Mouse (Mus musculus) hindbrain, embryonic 16.5 days (tissue): ENCODE measurements around the gene Eps8. TPM values are rescaled to one million over a fixed set of nuclear protein-coding genes. Genes with fewer than 3 reads are reported as not detected.
"Not testable (repeated sequence)": the region's sequence is repeated elsewhere in the genome, so short reads cannot be mapped to it uniquely, and the experiment has no call there.

ENCODE experiments used
- ATAC-seq: fragments of 200-750 bp; cut with Nextera tagmentation; 2 replicates; pipeline ENCODE4 v1.8.0; 2017; ENCODE audit warnings: moderate TSS enrichment, moderate library complexity
- H3K27ac ChIP-seq: fragments of 300-500 bp; sonication (generic); 2 replicates; pipeline ENCODE4 v1.5.1; 2014; ENCODE audit warnings: low read depth, mild to moderate bottlenecking, control low read depth, low read length, moderate library complexity
- H3K27me3 ChIP-seq: fragments of 300-500 bp; sonication (generic); replicated peaks from 2 replicates; pipeline ENCODE4 v1.6.1; 2014; ENCODE audit warnings: low read length; ENCODE audit not compliant: control insufficient read depth, insufficient read depth
- H3K36me3 ChIP-seq: fragments of 300-500 bp; sonication (generic); 2 replicates; pipeline ENCODE4 v1.6.1; 2014; ENCODE audit warnings: mild to moderate bottlenecking, low read length, moderate library complexity, mixed read lengths; ENCODE audit not compliant: control insufficient read depth, insufficient read depth
- H3K4me1 ChIP-seq: fragments of 300-500 bp; sonication (generic); 2 replicates; pipeline ENCODE4 v1.6.1; 2014; ENCODE audit warnings: low read depth, low read length; ENCODE audit not compliant: control insufficient read depth, insufficient read depth
- H3K4me2 ChIP-seq: fragments of 300-500 bp; sonication (generic); 2 replicates; pipeline ENCODE4 v1.6.1; 2014; ENCODE audit warnings: mild to moderate bottlenecking, low read length, control low read depth, moderate library complexity
- H3K4me3 ChIP-seq: fragments of 300-500 bp; sonication (generic); 2 replicates; pipeline ENCODE4 v1.5.1; 2014; ENCODE audit warnings: mild to moderate bottlenecking, low read length, control low read depth, moderate library complexity
- H3K9ac ChIP-seq: fragments of 300-500 bp; sonication (generic); 2 replicates; pipeline ENCODE4 v1.6.1; 2014; ENCODE audit warnings: low read depth, mild to moderate bottlenecking, control low read depth, low read length, moderate library complexity
- H3K9me3 ChIP-seq: fragments of 300-500 bp; sonication (generic); 2 replicates; pipeline ENCODE4 v1.6.1; 2014; ENCODE audit warnings: mild to moderate bottlenecking, low read length, moderate library complexity; ENCODE audit not compliant: control insufficient read depth
- WGBS: fragments of 180-500 bp; shearing (Covaris S2); extraction: QIAGEN DNeasy Blood & Tissue Kit; methylation state at CpG from one replicate; pipeline ENCODE4 v1.1.7; 2014; 5-methylcytosine and 5-hydroxymethylcytosine counted together
- polyA plus RNA-seq: library from polyadenylated mRNA; unstranded; fragments of >200 nt; fragmentation: Nextera tagmentation; extraction: Ambion mirVana; gene quantifications from 2 replicates; pipeline ENCODE4 v1.2.1, GENCODE M21; 2015

Eps8 gene
- polyA plus RNA-seq, 1 experiment from 2014 or later = 33.7 TPM

DNA sequence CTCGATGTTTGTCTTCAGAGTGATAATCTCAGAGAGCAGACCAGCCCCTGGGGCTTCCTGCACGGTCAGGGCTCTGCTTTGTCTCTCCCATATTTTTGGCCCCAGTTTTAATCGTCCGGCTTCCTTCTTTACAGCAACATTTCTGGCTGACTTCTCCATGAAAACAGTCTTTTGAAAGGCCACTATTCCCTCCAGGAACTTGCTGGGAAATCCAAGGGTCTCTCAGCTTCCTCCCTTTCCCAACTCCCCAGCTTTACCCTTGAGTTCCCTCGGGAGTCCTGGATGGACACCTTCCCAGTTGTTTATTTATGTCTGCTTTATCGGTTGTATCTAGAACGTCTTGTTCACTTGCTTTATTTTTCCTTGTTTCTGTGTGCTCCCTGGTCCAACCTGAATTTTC lies 197.5 kb downstream of the Eps8 start:
- no peaks in the 10 kb centered on the region for H3K4me1 ChIP-seq
- H3K27me3 ChIP-seq = no peaks in the 10 kb centered on the region
- H3K9me3 ChIP-seq = no peaks in the 10 kb centered on the region
- H3K9ac ChIP-seq = no peak overlapping the region
- no peak for ATAC-seq
- H3K4me2 ChIP-seq = no peak overlapping the region
- no peak overlapping the region for H3K4me3 ChIP-seq
- no peaks in the 10 kb centered on the region for H3K36me3 ChIP-seq
- 63% methylated on average over 7 of the region's 7 CpGs for WGBS
- H3K27ac ChIP-seq = no peak overlapping the region

GRCm38 (mm10) chr6:137456064-137456463 lies 198.6 kb downstream of the Eps8 start:
- H3K9ac ChIP-seq = no peak overlapping the region
- no peaks in the 10 kb centered on the region for H3K27me3 ChIP-seq
- no peak for ATAC-seq
- no peaks in the 10 kb centered on the region for H3K36me3 ChIP-seq
- no peaks in the 10 kb centered on the region for H3K4me1 ChIP-seq
- no peaks in the 10 kb centered on the region for H3K9me3 ChIP-seq
- H3K4me3 ChIP-seq = no peak overlapping the region
- 78% methylated on average over 7 of the region's 7 CpGs for WGBS
- no peak overlapping the region for H3K27ac ChIP-seq
- no peak overlapping the region for H3K4me2 ChIP-seq

GRCm38 (mm10) chr6:137455537-137456041 lies 199.1 kb downstream of the Eps8 start:
- no peak overlapping the region for H3K9ac ChIP-seq
- H3K4me3 ChIP-seq = no peak overlapping the region
- H3K27ac ChIP-seq = no peak overlapping the region
- no peaks in the 10 kb centered on the region for H3K9me3 ChIP-seq
- H3K36me3 ChIP-seq = no peaks in the 10 kb centered on the region
- H3K4me1 ChIP-seq = no peaks in the 10 kb centered on the region
- no peaks in the 10 kb centered on the region for H3K27me3 ChIP-seq
- no peak overlapping the region for H3K4me2 ChIP-seq
- peak; percentile 89 for ATAC-seq
- 11% methylated on average over 10 of the region's 10 CpGs for WGBS

GRCm38 (mm10) chr6:137446116-137446515 lies 208.6 kb downstream of the Eps8 start:
- not testable (repeated sequence) for ATAC-seq, H3K9me3 ChIP-seq, H3K36me3 ChIP-seq, H3K4me2 ChIP-seq, H3K4me1 ChIP-seq, H3K27ac ChIP-seq, H3K4me3 ChIP-seq, H3K9ac ChIP-seq, H3K27me3 ChIP-seq
- 86% methylated on average over 6 of the region's 7 CpGs for WGBS

DNA sequence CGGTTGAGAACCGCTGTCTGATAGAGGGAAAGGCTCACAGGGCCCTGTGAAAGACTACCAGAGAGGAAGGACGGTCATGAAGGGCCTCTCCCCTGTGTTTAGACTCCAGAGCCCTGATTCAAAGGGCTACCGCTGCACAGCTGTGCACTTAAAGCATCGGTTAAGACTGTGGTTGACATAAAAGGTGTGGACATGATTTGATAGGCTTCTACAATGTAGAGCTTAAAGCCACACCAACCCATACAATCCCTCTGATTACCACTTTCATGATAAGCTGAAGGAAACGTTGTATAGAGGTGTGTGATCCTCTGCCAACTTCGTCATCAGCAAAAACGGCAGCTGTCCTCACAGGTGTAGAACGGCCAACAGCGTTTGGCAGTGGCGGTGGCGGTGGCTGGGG lies 211.6 kb downstream of the Eps8 start:
- H3K27me3 ChIP-seq = no peaks in the 10 kb centered on the region
- no peak for ATAC-seq
- H3K9ac ChIP-seq = no peak overlapping the region
- H3K4me2 ChIP-seq = no peak overlapping the region
- no peak overlapping the region for H3K4me3 ChIP-seq
- no peaks in the 10 kb centered on the region for H3K9me3 ChIP-seq
- H3K4me1 ChIP-seq = peaks cover 2% of the 10 kb centered on the region
- no peak overlapping the region for H3K27ac ChIP-seq
- no peaks in the 10 kb centered on the region for H3K36me3 ChIP-seq
- 94% methylated on average over 12 of the region's 12 CpGs for WGBS

- H3K27me3 ChIP-seq = no peaks in the 10 kb centered on the region
- peaks cover 8% of the 10 kb centered on the region for H3K4me1 ChIP-seq
- H3K9ac ChIP-seq = no peak overlapping the region
- no peaks in the 10 kb centered on the region for H3K9me3 ChIP-seq
- H3K36me3 ChIP-seq = no peaks in the 10 kb centered on the region
- no peak overlapping the region for H3K27ac ChIP-seq
- no peak overlapping the region for H3K4me2 ChIP-seq
- WGBS = 85% methylated on average over 19 of the region's 19 CpGs
- no peak for ATAC-seq
- no peak overlapping the region for H3K4me3 ChIP-seq
Observed at GRCm38 (mm10) chr6:137440559-137441486, 213.9 kb downstream of the Eps8 start.

GRCm38 (mm10) chr6:137437902-137438580 lies 216.6 kb downstream of the Eps8 start:
- H3K4me1 ChIP-seq = peaks cover 8% of the 10 kb centered on the region
- 17% methylated on average over 16 of the region's 16 CpGs for WGBS
- peak; percentile 91 for ATAC-seq
- H3K27ac ChIP-seq = no peak overlapping the region
- no peaks in the 10 kb centered on the region for H3K27me3 ChIP-seq
- H3K4me3 ChIP-seq = no peak overlapping the region
- H3K36me3 ChIP-seq = no peaks in the 10 kb centered on the region
- no peaks in the 10 kb centered on the region for H3K9me3 ChIP-seq
- H3K4me2 ChIP-seq = 0 out of 2 replicates have a peak overlapping the region, but pooled peaks have one; percentile 5
- H3K9ac ChIP-seq = no peak overlapping the region

DNA sequence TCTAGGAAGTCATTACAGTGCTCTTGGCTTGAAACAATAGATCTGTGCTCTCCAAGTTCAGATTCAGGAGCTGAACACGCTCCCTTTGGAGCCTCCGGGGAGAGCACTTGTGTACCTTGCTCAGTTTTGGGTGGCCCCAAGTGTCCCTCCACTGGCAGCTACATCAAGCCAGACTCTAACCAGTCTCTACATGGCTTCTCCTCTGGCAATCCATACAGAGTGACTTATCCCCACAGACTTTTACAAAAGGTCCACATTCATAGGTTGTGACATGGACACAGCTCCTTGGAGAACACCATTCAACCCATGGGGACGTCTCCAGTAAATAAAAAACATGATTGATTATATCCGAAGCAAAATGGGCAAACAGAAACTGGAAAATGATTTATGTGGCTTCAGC lies 217.2 kb downstream of the Eps8 start:
- Histone ChIP-seq H3K4me3 (no peak overlapping the region), H3K9me3 (no peaks in the 10 kb centered on the region), H3K27me3 (no peaks in the 10 kb centered on the region), H3K27ac (no peak overlapping the region), H3K4me1 (peaks cover 8% of the 10 kb centered on the region), H3K9ac (no peak overlapping the region), H3K4me2 (0 out of 2 replicates have a peak overlapping the region, but pooled peaks have one; percentile 5), H3K36me3 (no peaks in the 10 kb centered on the region)
- WGBS = 44% methylated on average over 4 of the region's 4 CpGs
- ATAC-seq = peak; percentile 27; the same call in 1 of the 2 replicates

DNA sequence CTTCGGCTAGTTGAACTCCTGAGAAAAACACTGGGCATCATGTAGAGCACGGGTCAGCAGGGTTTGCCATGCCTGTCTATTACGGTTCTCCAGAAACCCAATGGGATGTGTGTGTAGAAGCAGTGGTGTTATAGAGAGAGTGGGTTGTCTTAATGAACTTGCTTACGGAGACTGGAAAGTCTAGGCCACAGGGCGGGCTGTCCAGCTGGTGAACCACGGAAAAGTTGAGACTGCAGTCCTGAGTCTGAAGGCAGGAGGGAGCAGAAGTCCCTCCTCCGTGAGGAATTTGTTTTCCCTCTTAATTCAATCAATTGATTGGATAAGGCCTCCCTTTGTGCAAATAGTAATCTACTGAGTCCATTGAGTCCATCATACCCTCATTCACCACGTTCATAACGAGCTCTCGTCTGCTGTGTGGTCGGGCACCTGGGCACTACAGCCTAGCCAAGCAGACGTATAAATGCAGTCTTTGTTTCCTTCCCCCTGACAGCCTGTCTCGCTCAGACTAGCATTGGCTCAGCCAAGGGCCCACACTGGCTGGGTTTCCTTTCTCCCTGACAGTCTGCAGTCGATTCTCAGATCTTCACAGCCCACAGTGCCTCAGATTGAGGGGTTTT lies 221.0 kb downstream of the Eps8 start:
- 46% methylated on average over 14 of the region's 14 CpGs for whole genome bisulfite sequencing
- Histone ChIP-seq H3K9ac (no peak overlapping the region), H3K4me3 (no peak overlapping the region), H3K9me3 (no peaks in the 10 kb centered on the region), H3K4me2 (no peak overlapping the region), H3K4me1 (peaks cover 8% of the 10 kb centered on the region), H3K27ac (peak overlapping the region; percentile 6), H3K27me3 (no peaks in the 10 kb centered on the region), H3K36me3 (no peaks in the 10 kb centered on the region; the same call in 1 of the 2 replicates)
- ATAC-seq = peak; percentile 82
